Mouse (Mus musculus) bone marrow macrophage, adult 2 months (primary cell): ENCODE data around the gene Vmn1r208. TPM values are rescaled to one million over a fixed set of nuclear protein-coding genes. Genes with fewer than 3 reads are reported as not detected.
"Not testable (repeated sequence)": the region's sequence is repeated elsewhere in the genome, so short reads cannot be mapped to it uniquely, and the experiment has no call there.

ENCODE experiments used
- H3K27ac ChIP-seq: 2 replicates; pipeline ENCODE4 v1.5.1; 2012; ENCODE audit warnings: low read depth, low read length; ENCODE audit not compliant: insufficient read depth
- H3K4me1 ChIP-seq: 2 replicates; pipeline ENCODE4 v1.6.1; 2012; ENCODE audit warnings: low read length; ENCODE audit not compliant: control insufficient read depth, insufficient read depth
- H3K4me3 ChIP-seq: 2 replicates; pipeline ENCODE4 v1.5.1; 2012; ENCODE audit warnings: mild to moderate bottlenecking, low read length, moderate library complexity; ENCODE audit not compliant: insufficient read depth
- CTCF ChIP-seq: IDR thresholded peaks from 2 replicates; pipeline ENCODE4 v1.5.1; 2012; ENCODE audit warnings: low read depth, mild to moderate bottlenecking, low read length, moderate library complexity
- POLR2A ChIP-seq: IDR thresholded peaks from 2 replicates; pipeline ENCODE4 v1.6.1; 2012; ENCODE audit warnings: mild to moderate bottlenecking, low read depth, low read length, borderline replicate concordance
- polyA plus RNA-seq: library from polyadenylated mRNA; stranded (reverse); fragments of >200 nt; gene quantifications from 2 replicates; pipeline ENCODE4 v1.2.4, GENCODE M21; 2012; ENCODE audit not compliant: missing spikeins, insufficient read depth, insufficient read length

Gene Vmn1r208
- polyA plus RNA-seq = 0.33 TPM in 1 of 2 replicates, not detected in the other

GRCm38 (mm10) chr13:22777300-22777699 is at the start of gene Vmn1r208:
TSS of gene Vmn1r208 (minus strand) at chr13:22777400.
- not testable (repeated sequence) for H3K4me1 ChIP-seq, H3K27ac ChIP-seq, H3K4me3 ChIP-seq

GRCm38 (mm10) chr13:22821601-22822000 is 44.4 kb upstream of the Vmn1r208 start:
- H3K4me3 ChIP-seq, H3K27ac ChIP-seq, H3K4me1 ChIP-seq: not testable (repeated sequence)

GRCm38 (mm10) chr13:22809582-22809981 is 32.4 kb upstream of the Vmn1r208 start, which contains the start of gene Vmn1r209:
TSS of gene Vmn1r209 (minus strand) at chr13:22809682.
- H3K27ac ChIP-seq, H3K4me3 ChIP-seq, H3K4me1 ChIP-seq: not testable (repeated sequence)

- H3K27ac ChIP-seq, H3K4me3 ChIP-seq, H3K4me1 ChIP-seq: not testable (repeated sequence)
Observed at GRCm38 (mm10) chr13:22788096-22788495, 10.9 kb upstream of the Vmn1r208 start.

GRCm38 (mm10) chr13:22784159-22784558 is 7.0 kb upstream of the Vmn1r208 start:
- H3K4me3 ChIP-seq, H3K27ac ChIP-seq, H3K4me1 ChIP-seq: not testable (repeated sequence)

- not testable (repeated sequence) for H3K4me3 ChIP-seq, H3K4me1 ChIP-seq, H3K27ac ChIP-seq
Observed at GRCm38 (mm10) chr13:22771592-22771991, 5.6 kb downstream of the Vmn1r208 start.

- H3K27ac ChIP-seq = no peak overlapping the region
- H3K4me1 ChIP-seq = no peaks in the 10 kb centered on the region
- no peak overlapping the region for H3K4me3 ChIP-seq
- TF ChIP-seq POLR2A (no peak), CTCF (no peak)
Observed at GRCm38 (mm10) chr13:22747524-22747923, 29.7 kb downstream of the Vmn1r208 start.

GRCm38 (mm10) chr13:22729529-22729928 is 47.7 kb downstream of the Vmn1r208 start, which contains the start of gene Vmn1r207-ps:
TSS of gene Vmn1r207-ps (minus strand) at chr13:22729629.
- not testable (repeated sequence) for H3K4me1 ChIP-seq, H3K4me3 ChIP-seq, H3K27ac ChIP-seq

Other genes with a start within 250 kb of the Vmn1r208 start
- not detected in 2 replicates for gene Vmn1r204, start 224.2 kb downstream of the Vmn1r208 start, polyA plus RNA-seq
- not detected in 2 replicates for gene Vmn1r205, start 184.4 kb downstream of the Vmn1r208 start, polyA plus RNA-seq
- 0.31 TPM in 1 of 2 replicates, not detected in the other for gene Vmn1r206, start 153.1 kb downstream of the Vmn1r208 start, polyA plus RNA-seq
- gene Vmn1r207-ps, start 47.8 kb downstream of the Vmn1r208 start, polyA plus RNA-seq = 0.20 TPM in 1 of 2 replicates, not detected in the other
- gene Vmn1r209, start 32.3 kb upstream of the Vmn1r208 start, polyA plus RNA-seq = not detected in 2 replicates
- gene Vmn1r210, start 53.9 kb upstream of the Vmn1r208 start, polyA plus RNA-seq = not detected in 2 replicates
- gene Vmn1r211, start 80.2 kb upstream of the Vmn1r208 start, polyA plus RNA-seq = not detected in 2 replicates
- not detected in 2 replicates for gene Vmn1r212, start 106.8 kb upstream of the Vmn1r208 start, polyA plus RNA-seq
- not detected in 2 replicates for gene Vmn1r213, start 230.3 kb upstream of the Vmn1r208 start, polyA plus RNA-seq